Mouse (Mus musculus) kidney, postnatal 0 days (tissue): Measurements from ENCODE around the gene Znhit6. TPM values are rescaled to one million over a fixed set of nuclear protein-coding genes. Genes with fewer than 3 reads are reported as not detected.

Source experiments
- ATAC-seq: fragments of 200-750 bp; cut with Nextera tagmentation; replicated peaks from 2 replicates; pipeline ENCODE4 v1.8.0; 2017; ENCODE audit warnings: low read depth, moderate number of reproducible peaks, moderate TSS enrichment, moderate library complexity; ENCODE audit not compliant: low FRiP score
- DNase-seq: peaks from one replicate; pipeline ENCODE4 v3.0.0-alpha.2; 2016; ENCODE audit warnings: low spot score
- H3K27ac ChIP-seq: fragments of 300-500 bp; sonication (generic); 2 replicates; pipeline ENCODE4 v1.5.1; 2014; ENCODE audit warnings: mild to moderate bottlenecking
- H3K27me3 ChIP-seq: fragments of 300-500 bp; sonication (generic); 2 replicates; pipeline ENCODE4 v1.6.1; 2014; ENCODE audit warnings: low read length, mixed read lengths; ENCODE audit not compliant: insufficient read depth
- H3K36me3 ChIP-seq: fragments of 300-500 bp; sonication (generic); 2 replicates; pipeline ENCODE4 v1.6.1; 2014; ENCODE audit warnings: low read length, mixed read lengths; ENCODE audit not compliant: insufficient read depth
- H3K4me1 ChIP-seq: fragments of 300-500 bp; sonication (generic); replicated peaks from 2 replicates; pipeline ENCODE4 v1.6.1; 2014; ENCODE audit warnings: antibody characterized with exemption, low read length, mixed read lengths; ENCODE audit not compliant: insufficient read depth
- H3K4me2 ChIP-seq: fragments of 300-500 bp; sonication (generic); 2 replicates; pipeline ENCODE4 v1.6.1; 2014; ENCODE audit warnings: mild to moderate bottlenecking, low read length, moderate library complexity, mixed read lengths
- H3K4me3 ChIP-seq: fragments of 300-500 bp; sonication (generic); replicated peaks from 2 replicates; pipeline ENCODE4 v1.5.1; 2014; ENCODE audit warnings: low read depth, low read length
- H3K9ac ChIP-seq: fragments of 300-500 bp; sonication (generic); 2 replicates; pipeline ENCODE4 v1.6.1; 2014; ENCODE audit warnings: low read depth, low read length
- H3K9me3 ChIP-seq: fragments of 300-500 bp; sonication (generic); replicated peaks from 2 replicates; pipeline ENCODE4 v1.6.1; 2016; ENCODE audit warnings: low read length, inconsistent platforms, mixed read lengths
- CTCF ChIP-seq: IDR thresholded peaks from 2 replicates; pipeline ENCODE4 v1.5.1; 2016; ENCODE audit warnings: antibody characterized with exemption, low read depth, mild to moderate bottlenecking, moderate library complexity
- WGBS: fragments of 180-500 bp; shearing (Covaris S2); extraction: QIAGEN DNeasy Blood & Tissue Kit; methylation state at CpG from one replicate; pipeline ENCODE4 v1.1.7; 2014; 5-methylcytosine and 5-hydroxymethylcytosine counted together
- polyA plus RNA-seq: library from polyadenylated mRNA; unstranded; fragments of >200 nt; fragmentation: Nextera tagmentation; extraction: Ambion mirVana; gene quantifications from 2 replicates; pipeline ENCODE4 v1.2.1, GENCODE M21; 2015

Gene Znhit6
- polyA plus RNA-seq, 1 experiment from 2014 or later = 31.8 TPM

- Histone ChIP-seq H3K9me3 (no peaks in the 10 kb centered on the region), H3K9ac (no peak overlapping the region), H3K27ac (no peak overlapping the region), H3K4me2 (no peak overlapping the region), H3K4me3 (no peak overlapping the region), H3K4me1 (0 out of 2 replicates have a peak, but pooled peaks cover 11% of the 10 kb centered on the region), H3K27me3 (no peaks in the 10 kb centered on the region), H3K36me3 (peaks cover 9% of the 10 kb centered on the region; the same call in 1 of the 2 replicates)
- TF ChIP-seq CTCF = no peak
- ATAC-seq = no peak
- 68% methylated on average over 3 of the region's 3 CpGs for WGBS
- DNase-seq = no peak
These were observed 70.0 kb downstream of the Znhit6 start for GRCm38 (mm10) chr3:145646009-145646408.

GRCm38 (mm10) chr3:145646666-145647065, 70.7 kb downstream of the Znhit6 start:
- H3K4me2 ChIP-seq = no peak overlapping the region
- ATAC-seq = no peak
- H3K36me3 ChIP-seq = peaks cover 9% of the 10 kb centered on the region; the same call in 1 of the 2 replicates
- H3K4me1 ChIP-seq = 0 out of 2 replicates have a peak, but pooled peaks cover 11% of the 10 kb centered on the region
- WGBS = 81% methylated on average over 2 of the region's 2 CpGs
- no peak overlapping the region for H3K4me3 ChIP-seq
- DNase-seq = no peak
- H3K27ac ChIP-seq = no peak overlapping the region
- H3K9me3 ChIP-seq = no peaks in the 10 kb centered on the region
- H3K9ac ChIP-seq = no peak overlapping the region
- no peak for TF ChIP-seq CTCF
- H3K27me3 ChIP-seq = no peaks in the 10 kb centered on the region

GRCm38 (mm10) chr3:145647416-145647815, 71.4 kb downstream of the Znhit6 start:
- Histone ChIP-seq H3K4me3 (peak overlapping the region; percentile 18), H3K9ac (no peak overlapping the region), H3K4me1 (peaks cover 16% of the 10 kb centered on the region; the same call in 1 of the 2 replicates), H3K36me3 (peaks cover 9% of the 10 kb centered on the region; the same call in 1 of the 2 replicates), H3K4me2 (peak overlapping the region; percentile 90), H3K27ac (no peak overlapping the region), H3K27me3 (no peaks in the 10 kb centered on the region), H3K9me3 (no peaks in the 10 kb centered on the region)
- no peak for TF ChIP-seq CTCF
- ATAC-seq (no peak), DNase-seq (no peak)
- 91% methylated on average over 18 of the region's 18 CpGs for WGBS

DNA sequence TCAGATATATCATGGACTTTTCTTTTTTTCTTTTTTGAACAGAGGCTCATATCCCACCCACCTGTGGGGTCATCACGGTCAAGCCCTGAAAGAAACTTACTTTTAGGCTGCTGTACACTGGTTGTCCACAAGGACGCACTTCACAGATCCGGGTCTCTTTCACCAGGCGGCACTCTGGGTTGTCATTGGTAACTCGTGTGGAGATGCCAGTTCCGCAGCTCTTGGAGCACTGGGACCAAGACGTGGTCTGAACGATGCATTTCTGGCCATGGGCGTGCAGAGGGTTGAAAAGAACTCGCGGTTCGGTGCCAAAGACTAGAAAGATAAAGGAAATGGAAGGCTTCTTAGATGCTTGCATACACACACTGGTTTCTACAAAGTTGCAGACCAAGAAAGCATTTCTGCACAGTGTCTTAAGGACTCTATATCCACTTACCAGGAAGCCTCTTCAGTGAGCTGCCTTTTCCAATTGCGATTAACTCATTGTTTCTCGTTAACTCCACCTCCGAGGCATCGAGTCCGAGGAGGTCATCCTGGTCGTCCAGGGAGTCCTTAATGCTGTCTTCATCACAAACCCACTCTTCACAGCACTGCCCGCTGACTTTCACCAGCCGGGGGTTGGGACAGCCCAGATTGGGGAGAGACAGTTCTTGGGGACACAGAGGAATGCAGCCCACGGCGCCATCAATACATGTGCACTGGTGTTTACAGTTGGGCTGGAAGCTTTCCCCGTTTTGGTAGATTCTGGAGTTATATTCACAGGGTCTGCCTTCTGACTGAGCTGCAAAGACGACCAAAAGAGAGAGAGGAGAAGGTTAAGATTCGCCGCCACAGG, 72.3 kb downstream of the Znhit6 start:
- TF ChIP-seq CTCF = peak; percentile 66
- H3K9me3 ChIP-seq = no peaks in the 10 kb centered on the region
- DNase-seq (peak; percentile 78), ATAC-seq (no peak)
- H3K9ac ChIP-seq = peak overlapping the region; percentile 88
- peak overlapping the region; percentile 90 for H3K4me2 ChIP-seq
- H3K27me3 ChIP-seq = no peaks in the 10 kb centered on the region
- peak overlapping the region; percentile 82 for H3K4me3 ChIP-seq
- peaks cover 18% of the 10 kb centered on the region; the same call in 1 of the 2 replicates for H3K4me1 ChIP-seq
- H3K27ac ChIP-seq = peak overlapping the region; percentile 92; the same call in 1 of the 2 replicates
- WGBS = 23% methylated on average over 26 of the region's 26 CpGs
- peaks cover 9% of the 10 kb centered on the region; the same call in 1 of the 2 replicates for H3K36me3 ChIP-seq

- Histone ChIP-seq H3K4me1 (peaks cover 18% of the 10 kb centered on the region; the same call in 1 of the 2 replicates), H3K9ac (peak overlapping the region; percentile 88), H3K4me3 (peak overlapping the region; percentile 82), H3K27ac (peak overlapping the region; percentile 92), H3K4me2 (peak overlapping the region; percentile 90), H3K9me3 (no peaks in the 10 kb centered on the region), H3K36me3 (peaks cover 9% of the 10 kb centered on the region; the same call in 1 of the 2 replicates), H3K27me3 (no peaks in the 10 kb centered on the region)
- peak; percentile 63 for DNase-seq
- ATAC-seq = no peak; the same call in 1 of the 2 replicates
- WGBS = under 1% methylated on average over 47 of the region's 49 CpGs
- TF ChIP-seq CTCF = peak; percentile 56
These were observed 73.2 kb downstream of the Znhit6 start for GRCm38 (mm10) chr3:145648991-145649851.

GRCm38 (mm10) chr3:145649852-145650202, 73.8 kb downstream of the Znhit6 start, which contains the start of gene Ccn1:
Gene Ccn1 (minus strand): TSS chr3:145649981.
- DNase-seq = peak; percentile 96
- peak within 1 kb of the TSS; percentile 88 for H3K9ac ChIP-seq
- peak within 1 kb of the TSS; percentile 82 for H3K4me3 ChIP-seq
- 0% methylated on average over 29 of the region's 29 CpGs for WGBS
- H3K4me2 ChIP-seq = peak within 1 kb of the TSS; percentile 90
- TF ChIP-seq CTCF = no peak
- no peaks in the 10 kb centered on the region for H3K27me3 ChIP-seq
- peaks cover 9% of the 10 kb centered on the region; the same call in 1 of the 2 replicates for H3K36me3 ChIP-seq
- H3K4me1 ChIP-seq = peaks cover 18% of the 10 kb centered on the region; the same call in 1 of the 2 replicates
- no peaks in the 10 kb centered on the region for H3K9me3 ChIP-seq
- ATAC-seq = peak; percentile 78
- H3K27ac ChIP-seq = peak within 1 kb of the TSS; percentile 92
